Mouse (Mus musculus): ENCODE data around the gene Srsf9. TPM values are rescaled to one million over a fixed set of nuclear protein-coding genes. Genes with fewer than 3 reads are reported as not detected.

The Srsf9 gene
- total RNA-seq, 4 experiments from 2014 or later = 83.6 to 93.5 (median 86.2) TPM

DNA sequence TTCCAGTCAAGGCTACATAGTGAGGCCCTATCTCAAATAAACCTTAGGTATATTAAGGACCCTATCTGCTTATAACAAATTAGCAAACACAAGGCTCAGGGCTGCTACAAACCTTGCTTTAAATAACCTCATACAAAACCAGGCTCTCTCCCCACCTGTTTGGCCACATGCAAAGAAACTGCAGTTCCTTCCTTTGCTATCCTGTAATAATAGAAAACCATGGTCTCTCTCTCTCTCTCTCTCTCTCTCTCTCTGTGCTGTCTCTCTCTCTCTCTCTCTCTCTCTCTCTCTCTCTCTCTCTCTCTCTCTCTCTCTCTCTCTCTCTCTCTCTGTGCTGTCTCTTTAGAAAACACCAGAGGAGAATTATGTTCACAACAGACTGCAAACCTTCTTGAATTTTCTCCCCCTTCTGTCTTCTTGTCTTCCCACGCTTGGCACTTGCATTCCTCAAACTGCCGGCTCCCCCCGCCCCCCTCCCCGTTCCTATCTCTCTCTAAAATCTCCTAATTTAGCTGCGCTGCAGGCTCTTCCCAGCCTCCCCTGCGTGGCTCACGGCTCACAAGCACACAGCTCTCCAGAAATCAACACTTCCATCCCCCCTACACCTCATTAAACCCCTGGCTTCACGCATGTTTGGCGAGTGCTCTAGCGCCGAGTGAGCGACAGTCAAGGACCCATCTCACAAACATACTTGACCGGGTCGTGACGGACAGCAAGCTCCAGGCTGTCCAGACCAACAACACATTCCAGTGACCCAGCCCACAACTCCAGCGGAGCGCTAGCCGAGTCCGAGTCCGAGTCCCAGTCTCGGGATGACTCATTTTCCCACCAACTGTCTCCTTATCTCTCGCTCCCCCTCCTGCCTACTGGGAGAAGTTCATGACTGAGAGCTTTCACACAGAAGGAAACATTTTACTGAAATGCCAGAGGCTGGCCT, 7.7 kb upstream of the Srsf9 start:
- peak; percentile 79 to 80 for DNase-seq (ENCODE audit: low spot score in 2 of 2)

DNA sequence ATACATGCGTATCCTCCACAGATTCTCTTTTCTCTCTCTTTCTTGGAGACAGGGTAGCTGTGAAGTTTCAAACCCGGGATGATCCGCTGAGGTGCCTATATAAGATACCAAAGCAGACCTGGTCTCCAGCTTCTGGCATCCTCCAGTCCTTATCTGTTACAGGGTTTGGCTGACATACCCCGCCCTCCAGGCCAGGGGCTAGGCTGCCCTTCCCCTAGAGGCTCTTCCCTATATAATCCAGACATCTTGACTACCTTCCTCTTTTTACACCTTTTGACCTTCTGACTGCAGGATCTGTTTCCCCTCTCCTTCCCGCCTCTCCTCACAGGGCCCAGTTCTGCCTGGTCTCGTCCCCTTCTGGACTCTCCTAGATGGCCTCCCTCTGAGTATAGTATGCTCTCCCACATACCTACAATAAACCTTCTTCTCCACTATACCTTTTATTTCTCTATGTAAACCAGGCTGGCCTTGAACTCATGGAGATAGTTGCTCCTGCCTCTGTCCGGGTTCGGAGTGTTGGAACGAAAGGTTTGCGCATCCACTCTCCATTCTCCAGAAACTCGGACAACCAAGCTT, 633 bp upstream of the Srsf9 start:
- no peak for DNase-seq (ENCODE audit: low spot score in 2 of 2)

GRCm38 (mm10) chr5:115327610-115328548, 902 bp downstream of the Srsf9 start:
- DNase-seq (ENCODE audit: low spot score in 2 of 2) = peak in 1 of 2 experiments; percentile 29

- DNase-seq (ENCODE audit: low spot score in 2 of 2) = peak in 1 of 2 experiments; percentile 42
Measured at GRCm38 (mm10) chr5:115330955-115331354, 4.0 kb downstream of the Srsf9 start.

- DNase-seq (ENCODE audit: low spot score in 2 of 2) = no peak
Measured at GRCm38 (mm10) chr5:115333626-115334025, 6.6 kb downstream of the Srsf9 start.

DNA sequence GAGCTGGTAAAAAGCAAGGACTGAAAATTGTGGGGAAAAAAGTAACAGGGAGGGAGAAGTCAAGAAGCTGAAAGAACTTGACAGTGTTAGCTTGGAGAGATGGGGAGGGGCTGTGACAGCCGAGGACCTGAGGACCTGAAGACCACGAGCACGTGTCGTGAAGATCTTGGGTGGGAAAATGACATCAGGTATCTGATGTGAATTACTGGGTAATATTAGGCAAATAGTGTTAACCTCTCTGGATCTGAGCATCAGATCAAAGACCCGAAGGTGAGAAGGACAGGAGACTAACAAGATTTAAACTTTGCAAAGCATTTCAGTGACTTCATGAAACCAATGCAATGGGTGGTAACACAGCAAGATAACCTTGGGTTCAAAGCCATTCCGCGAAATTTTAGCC, 13.0 kb downstream of the Srsf9 start:
- DNase-seq (ENCODE audit: low spot score in 2 of 2) = no peak

GRCm38 (mm10) chr5:115340577-115341313, 13.8 kb downstream of the Srsf9 start, which contains the start of the genes Gatc and Triap1:
Gatc (minus strand) TSS chr5:115341178.
Triap1 (plus strand) TSS chr5:115341225.
- peak; percentile 66 to 87 for DNase-seq (ENCODE audit: low spot score in 2 of 2)

- DNase-seq (ENCODE audit: low spot score in 2 of 2) = no peak
Measured at GRCm38 (mm10) chr5:115341314-115342165, 14.6 kb downstream of the Srsf9 start.

GRCm38 (mm10) chr5:115347564-115347963, 20.6 kb downstream of the Srsf9 start:
- DNase-seq (ENCODE audit: low spot score in 2 of 2) = peak in 1 of 2 experiments; percentile 74

DNA sequence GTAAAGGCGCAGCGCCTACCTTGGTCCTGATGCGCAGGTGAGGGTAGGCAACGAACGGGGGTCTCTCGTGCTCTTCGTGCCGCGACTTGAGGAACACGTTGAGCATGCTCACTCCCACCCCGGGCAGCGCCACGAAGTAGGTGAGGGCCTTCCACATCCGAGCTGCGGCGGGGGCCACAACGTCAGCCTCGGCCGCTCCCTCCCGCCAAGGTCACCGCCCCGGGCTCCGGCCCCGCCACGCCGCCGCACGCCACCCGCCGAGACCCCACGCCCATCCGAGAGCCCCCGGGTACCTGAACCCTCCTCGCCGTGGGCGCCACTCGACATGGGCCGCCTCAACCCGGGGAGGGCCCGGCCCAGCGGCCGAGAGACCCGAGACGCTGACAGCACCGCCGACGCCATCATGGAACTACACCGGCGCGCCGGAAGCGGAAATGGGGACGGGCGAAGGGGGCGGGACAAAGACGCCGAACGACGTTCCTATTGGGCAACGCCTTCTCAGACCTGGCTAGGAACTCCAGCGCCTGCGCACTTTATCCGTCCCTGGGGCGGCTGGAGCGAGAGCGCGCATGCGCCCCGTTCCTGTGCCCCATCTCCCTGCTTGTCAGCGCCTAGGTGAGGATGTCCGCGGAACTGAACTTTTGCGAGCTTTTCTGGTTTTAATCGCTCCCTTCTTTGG, 21.7 kb downstream of the Srsf9 start, which contains the start of gene Cox6a1:
Gene Cox6a1 (minus strand): TSS at position 436 of the 679 bp plus-strand sequence.
- peak; percentile 96 to 99 for DNase-seq (ENCODE audit: low spot score in 2 of 2)

DNA sequence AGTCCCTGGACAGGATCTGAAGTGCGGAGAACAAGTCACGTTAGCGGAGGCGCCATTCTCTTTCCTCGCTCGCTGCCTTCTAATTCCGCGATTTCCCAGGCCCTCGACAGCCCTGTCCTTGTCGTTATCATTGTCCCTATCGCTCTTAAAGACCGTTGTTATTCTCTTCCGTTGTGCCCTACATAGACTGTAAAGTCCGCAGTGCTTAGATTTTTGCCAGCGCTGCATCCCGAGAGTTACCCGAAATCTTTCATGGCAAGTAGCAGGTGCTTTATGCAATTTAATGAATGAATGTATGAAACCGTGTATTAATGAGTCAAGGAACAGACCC, 22.2 kb downstream of the Srsf9 start:
- DNase-seq (ENCODE audit: low spot score in 2 of 2) = no peak

- DNase-seq (ENCODE audit: low spot score in 2 of 2) = no peak
Measured at GRCm38 (mm10) chr5:115351348-115351747, 24.4 kb downstream of the Srsf9 start.

DNA sequence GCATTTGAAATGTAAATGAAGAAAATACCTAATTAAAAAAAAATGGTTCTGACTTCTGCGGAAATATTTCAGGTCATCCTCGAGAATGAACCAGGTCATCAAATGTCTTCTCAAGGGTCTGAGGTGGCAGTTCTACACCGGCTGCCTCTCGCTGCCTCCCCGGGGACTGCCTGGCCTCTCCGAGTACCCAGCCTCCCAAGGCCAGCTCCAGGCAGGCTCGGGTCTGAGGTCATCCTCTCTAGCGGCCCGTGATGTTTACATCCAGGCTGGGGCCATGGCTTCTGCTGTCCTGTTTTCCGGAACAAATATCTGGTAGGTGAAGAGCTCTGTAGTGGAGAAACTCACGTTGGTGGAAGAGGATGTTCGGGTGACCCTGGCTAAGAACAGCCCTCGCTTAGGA, 28.1 kb downstream of the Srsf9 start:
- DNase-seq (ENCODE audit: low spot score in 2 of 2) = no peak

- DNase-seq (ENCODE audit: low spot score in 2 of 2) = peak in 1 of 2 experiments; percentile 79
Measured at GRCm38 (mm10) chr5:115358872-115359271, 31.9 kb downstream of the Srsf9 start.

DNA sequence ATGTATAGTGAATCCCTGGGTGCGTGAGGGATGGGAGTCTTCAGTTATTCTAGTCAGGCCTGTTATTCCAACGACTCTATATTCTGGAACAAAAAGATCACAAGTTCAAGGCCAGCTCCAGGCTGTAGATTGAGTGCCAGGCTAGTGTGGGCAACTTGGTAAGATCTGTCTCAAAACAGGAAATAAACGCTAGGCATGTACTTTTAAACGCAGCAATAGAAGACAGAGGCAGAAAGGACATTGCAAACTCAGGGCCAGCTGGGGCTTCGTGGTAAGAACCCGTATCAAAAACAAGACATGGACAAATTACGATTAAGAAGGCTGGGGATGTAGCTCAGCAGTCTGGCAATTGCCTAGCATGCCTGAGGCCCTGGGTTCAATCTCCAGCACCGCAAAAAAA, 32.5 kb downstream of the Srsf9 start:
- DNase-seq (ENCODE audit: low spot score in 2 of 2) = no peak

DNA sequence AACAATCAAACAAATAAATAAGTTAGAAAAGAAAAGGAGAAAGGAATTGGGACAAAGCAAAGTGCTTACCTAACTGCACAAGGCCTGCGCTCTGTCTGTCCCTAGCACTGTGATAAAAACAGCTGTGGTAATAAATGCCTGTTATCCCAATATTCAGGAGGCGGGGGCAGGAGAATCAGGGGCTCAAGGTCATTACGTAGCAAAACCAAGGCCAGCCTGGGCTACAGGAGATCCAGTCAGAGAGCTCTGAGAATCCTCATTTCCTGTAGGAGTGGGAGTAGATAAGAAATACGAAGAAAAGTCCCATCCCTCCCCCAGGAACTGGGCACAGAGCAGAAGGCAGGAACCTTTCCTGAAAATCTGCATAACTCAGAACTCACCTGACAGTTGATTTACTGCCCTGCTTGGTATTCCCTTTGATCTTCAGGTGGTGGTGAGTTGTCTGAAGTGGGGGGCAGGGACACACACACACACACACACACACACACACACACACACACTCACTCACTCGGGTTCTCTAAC, 32.9 kb downstream of the Srsf9 start:
- DNase-seq (ENCODE audit: low spot score in 2 of 2) = no peak

- no peak for DNase-seq (ENCODE audit: low spot score in 2 of 2)
Measured at GRCm38 (mm10) chr5:115362216-115362615, 35.2 kb downstream of the Srsf9 start.

GRCm38 (mm10) chr5:115362819-115363714, 36.1 kb downstream of the Srsf9 start:
- peak; percentile 52 to 60 for DNase-seq (ENCODE audit: low spot score in 2 of 2)
